Mouse (Mus musculus) stomach, postnatal 0 days (tissue): ENCODE measurements at regions not wholly inside any gene's neighbourhood (a gene's known extent, or its start where the extent isn't known, plus 50 kb on each side); places are given as distances from the start of the nearest gene placed in this dataset.

Experiments used
- CTCF ChIP-seq: IDR thresholded peaks from 2 replicates; pipeline ENCODE4 v1.5.1; 2016; ENCODE audit warnings: antibody characterized with exemption, low read depth, mild to moderate bottlenecking, moderate library complexity
- EP300 ChIP-seq: optimal IDR thresholded peaks from 2 replicates; pipeline ENCODE3; 2016; ENCODE audit warnings: antibody characterized with exemption

- TF ChIP-seq EP300 (no peak), CTCF (no peak)
Measured at GRCm38 (mm10) chr15:26968392-26969025, 73.1 kb upstream of the Fbxl7 start.
